Mouse (Mus musculus): Measurements from ENCODE around the gene Ngef. TPM values are rescaled to one million over a fixed set of nuclear protein-coding genes. Genes with fewer than 3 reads are reported as not detected.
"Not testable (repeated sequence)": the region's sequence is repeated elsewhere in the genome, so short reads cannot be mapped to it uniquely, and the experiment has no call there.

Ngef gene
- polyA plus RNA-seq, 1 experiment from 2014 or later = 0.88 TPM

- 78% methylated on average over 4 of the region's 4 CpGs for WGBS
- no peak for DNase-seq (ENCODE audit: low spot score)
- peaks cover 18% of the 10 kb centered on the region for H3K4me1 ChIP-seq
- H3K27me3 ChIP-seq (ENCODE audit: insufficient read depth, poor library complexity, severe bottlenecking) = peaks cover 50% of the 10 kb centered on the region
- no peak overlapping the region for H3K27ac ChIP-seq
- H3K36me3 ChIP-seq = no peaks in the 10 kb centered on the region
- H3K9me3 ChIP-seq = no peaks in the 10 kb centered on the region
- no peak overlapping the region for H3K4me3 ChIP-seq
These were observed 68.1 kb downstream of the Ngef start for GRCm38 (mm10) chr1:87505524-87505923.

DNA sequence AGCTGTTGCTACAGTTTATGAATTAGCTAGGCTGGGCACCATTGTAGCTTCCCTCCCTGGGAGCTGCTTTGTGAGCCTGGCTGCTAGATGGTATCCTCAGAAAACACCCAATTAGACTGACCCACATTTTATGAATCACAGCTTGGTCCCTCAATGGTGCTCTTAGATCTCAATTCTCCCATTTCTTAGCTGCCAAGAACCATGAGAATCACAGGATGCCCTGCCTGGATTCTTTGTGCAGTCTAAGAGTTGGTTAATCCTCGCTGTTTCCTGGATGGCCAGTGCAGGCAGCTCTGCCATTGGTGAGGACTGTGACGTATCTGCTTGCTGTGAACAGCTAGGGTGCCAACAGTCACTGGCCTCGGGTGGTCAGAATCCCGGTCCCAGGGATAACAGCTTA, 80.1 kb downstream of the Ngef start:
- Histone ChIP-seq H3K4me3 (no peak overlapping the region), H3K27ac (no peak overlapping the region), H3K9me3 (no peaks in the 10 kb centered on the region), H3K27me3 (ENCODE audit: insufficient read depth, poor library complexity, severe bottlenecking) (0 out of 2 replicates have a peak, but pooled peaks cover 9% of the 10 kb centered on the region), H3K4me1 (no peaks in the 10 kb centered on the region), H3K36me3 (no peaks in the 10 kb centered on the region)
- no peak for DNase-seq (ENCODE audit: low spot score)
- 74% methylated on average over 4 of the region's 4 CpGs for WGBS

GRCm38 (mm10) chr1:87492285-87492684, 81.4 kb downstream of the Ngef start:
- Histone ChIP-seq H3K4me1 (no peaks in the 10 kb centered on the region), H3K27me3 (ENCODE audit: insufficient read depth, poor library complexity, severe bottlenecking) (0 out of 2 replicates have a peak, but pooled peaks cover 9% of the 10 kb centered on the region), H3K9me3 (no peaks in the 10 kb centered on the region), H3K36me3 (no peaks in the 10 kb centered on the region), H3K27ac (no peak overlapping the region), H3K4me3 (no peak overlapping the region)
- WGBS = 56% methylated on average over 3 of the region's 3 CpGs
- no peak for DNase-seq (ENCODE audit: low spot score)

GRCm38 (mm10) chr1:87486386-87486785, 87.3 kb downstream of the Ngef start:
- Histone ChIP-seq H3K4me1 (no peaks in the 10 kb centered on the region), H3K27ac (no peak overlapping the region), H3K36me3 (no peaks in the 10 kb centered on the region), H3K27me3 (ENCODE audit: insufficient read depth, poor library complexity, severe bottlenecking) (no peaks in the 10 kb centered on the region), H3K4me3 (no peak overlapping the region), H3K9me3 (no peaks in the 10 kb centered on the region)
- no peak for DNase-seq (ENCODE audit: low spot score)
- 57% methylated on average over 6 of the region's 6 CpGs for WGBS

DNA sequence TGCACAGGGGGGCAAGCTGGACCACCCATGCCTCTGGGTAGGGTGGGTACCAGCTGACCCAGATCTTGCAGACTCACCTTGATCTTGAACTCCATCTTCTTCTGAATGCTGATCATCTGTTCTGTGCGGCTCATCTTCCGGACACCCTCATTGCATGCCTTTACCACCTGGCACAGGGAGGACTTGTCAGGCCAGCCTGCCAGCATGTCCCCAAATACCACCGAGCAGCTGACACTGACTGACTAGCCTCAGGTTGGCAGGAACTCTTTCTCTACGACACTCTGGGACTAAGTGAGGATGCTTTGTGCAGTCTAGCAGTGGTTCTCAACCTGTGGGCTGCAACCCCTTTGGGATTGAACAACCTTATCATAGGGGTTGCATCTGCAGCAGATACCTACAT, 91.1 kb downstream of the Ngef start:
- no peak for DNase-seq (ENCODE audit: low spot score)

DNA sequence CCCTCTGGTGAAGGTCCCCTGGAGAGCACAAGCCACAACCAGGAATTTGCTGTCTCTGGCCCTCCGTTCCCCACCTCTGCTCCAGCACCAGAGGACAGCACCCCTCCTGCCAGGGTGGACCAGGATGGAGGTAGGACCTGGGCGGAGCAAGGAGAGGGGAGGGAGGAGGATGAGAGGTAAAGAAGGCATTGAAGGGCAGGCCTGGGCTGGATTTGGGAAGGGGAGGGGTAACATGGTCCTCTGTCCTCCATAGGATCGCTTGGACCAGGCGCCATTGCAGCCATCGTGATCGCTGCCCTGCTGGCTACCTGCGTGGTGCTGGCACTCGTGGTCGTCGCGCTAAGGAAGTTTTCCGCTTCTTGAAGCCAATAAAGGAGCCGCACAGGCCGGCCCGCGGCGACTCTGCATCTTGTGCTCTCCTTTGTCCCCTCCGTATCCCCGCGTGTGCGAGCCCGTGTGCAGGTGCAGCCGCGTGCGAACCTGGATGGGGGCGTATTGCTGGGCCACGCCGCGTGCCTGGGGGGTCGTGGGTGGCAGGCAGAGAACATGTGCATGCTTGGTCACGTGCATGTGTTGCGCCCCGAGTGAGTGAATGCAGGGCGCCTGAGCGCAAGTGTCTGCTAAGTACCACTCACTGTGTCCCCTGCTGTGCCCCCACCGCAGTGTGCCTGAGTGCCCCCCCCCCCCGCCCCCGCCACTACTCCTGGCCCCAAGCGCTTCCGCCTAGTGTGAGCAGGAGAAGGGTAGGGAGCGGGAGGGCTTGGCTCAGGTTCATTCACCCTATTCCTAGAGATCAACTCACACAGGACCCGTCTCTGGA, 98.4 kb downstream of the Ngef start:
- Histone ChIP-seq H3K9me3 (no peaks in the 10 kb centered on the region), H3K4me3 (peak overlapping the region; percentile 57), H3K27ac (peak overlapping the region; percentile 64), H3K4me1 (peaks cover 9% of the 10 kb centered on the region), H3K27me3 (ENCODE audit: insufficient read depth, poor library complexity, severe bottlenecking) (peaks cover 87% of the 10 kb centered on the region), H3K36me3 (no peaks in the 10 kb centered on the region)
- no peak for DNase-seq (ENCODE audit: low spot score)
- 4% methylated on average over 39 of the region's 42 CpGs for WGBS

More for the DNA sequence above, 91.1 kb downstream of the Ngef start:
- no peaks in the 10 kb centered on the region for H3K9me3 ChIP-seq
- no peaks in the 10 kb centered on the region for H3K36me3 ChIP-seq
- H3K27me3 ChIP-seq (ENCODE audit: insufficient read depth, poor library complexity, severe bottlenecking) = peaks cover 19% of the 10 kb centered on the region
- no peak overlapping the region for H3K4me3 ChIP-seq
- WGBS = 87% methylated on average over 4 of the region's 4 CpGs
- H3K27ac ChIP-seq = no peak overlapping the region
- H3K4me1 ChIP-seq = no peaks in the 10 kb centered on the region

GRCm38 (mm10) chr1:87472576-87472975, 101.1 kb downstream of the Ngef start:
- no peaks in the 10 kb centered on the region for H3K9me3 ChIP-seq
- no peak for DNase-seq (ENCODE audit: low spot score)
- no peak overlapping the region for H3K4me3 ChIP-seq
- peaks cover 9% of the 10 kb centered on the region for H3K4me1 ChIP-seq
- H3K27ac ChIP-seq = no peak overlapping the region
- peaks cover 77% of the 10 kb centered on the region for H3K27me3 ChIP-seq (ENCODE audit: insufficient read depth, poor library complexity, severe bottlenecking)
- no peaks in the 10 kb centered on the region for H3K36me3 ChIP-seq
- WGBS = 74% methylated on average over 7 of the region's 7 CpGs

GRCm38 (mm10) chr1:87471914-87472313, 101.8 kb downstream of the Ngef start:
- no peak for DNase-seq (ENCODE audit: low spot score)
- H3K9me3 ChIP-seq = no peaks in the 10 kb centered on the region
- 79% methylated on average over 7 of the region's 7 CpGs for WGBS
- no peak overlapping the region for H3K4me3 ChIP-seq
- no peak overlapping the region for H3K27ac ChIP-seq
- peaks cover 9% of the 10 kb centered on the region for H3K4me1 ChIP-seq
- no peaks in the 10 kb centered on the region for H3K36me3 ChIP-seq
- H3K27me3 ChIP-seq (ENCODE audit: insufficient read depth, poor library complexity, severe bottlenecking) = peaks cover 70% of the 10 kb centered on the region

GRCm38 (mm10) chr1:87469971-87470370, 103.7 kb downstream of the Ngef start, which contains the start of gene Snorc:
Gene Snorc, plus strand, starts transcription at chr1:87470271.
- not testable (repeated sequence) for H3K4me3 ChIP-seq; H3K27ac ChIP-seq; H3K4me1 ChIP-seq; H3K36me3 ChIP-seq; H3K9me3 ChIP-seq; DNase-seq (ENCODE audit: low spot score)
- H3K27me3 ChIP-seq (ENCODE audit: insufficient read depth, poor library complexity, severe bottlenecking) = peaks cover 51% of the 10 kb centered on the region
- 45% methylated on average over 9 of the region's 10 CpGs for WGBS

DNA sequence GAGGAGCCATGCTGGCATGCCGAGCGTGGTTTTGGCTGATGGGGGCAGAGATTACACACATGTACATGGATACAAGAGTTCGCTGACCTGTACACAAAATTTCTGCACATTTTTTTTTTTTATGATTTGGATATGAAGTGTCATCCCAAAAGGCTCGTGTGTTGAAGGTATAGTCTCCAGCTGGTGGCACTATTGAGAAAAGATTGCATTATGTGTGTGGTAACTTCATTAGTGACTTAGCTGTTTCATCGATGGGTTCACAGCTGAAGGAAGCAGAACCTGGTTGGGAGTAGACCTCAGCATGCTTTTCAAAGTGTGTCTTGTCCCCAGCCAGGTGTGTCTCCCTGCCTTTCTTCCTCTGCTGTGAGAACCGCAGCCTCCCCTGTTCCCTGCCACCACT, 105.3 kb downstream of the Ngef start:
- 77% methylated on average over 6 of the region's 6 CpGs for WGBS
- H3K27ac ChIP-seq = no peak overlapping the region
- DNase-seq (ENCODE audit: low spot score) = no peak
- H3K36me3 ChIP-seq = no peaks in the 10 kb centered on the region
- no peak overlapping the region for H3K4me3 ChIP-seq
- no peaks in the 10 kb centered on the region for H3K9me3 ChIP-seq
- peaks cover 34% of the 10 kb centered on the region; the same call in 1 of the 2 replicates for H3K27me3 ChIP-seq (ENCODE audit: insufficient read depth, poor library complexity, severe bottlenecking)
- no peaks in the 10 kb centered on the region; the same call in 1 of the 2 replicates for H3K4me1 ChIP-seq

GRCm38 (mm10) chr1:87467469-87467868, 106.2 kb downstream of the Ngef start:
- Histone ChIP-seq H3K9me3 (no peaks in the 10 kb centered on the region), H3K27ac (no peak overlapping the region), H3K4me3 (no peak overlapping the region), H3K27me3 (ENCODE audit: insufficient read depth, poor library complexity, severe bottlenecking) (peaks cover 30% of the 10 kb centered on the region; the same call in 1 of the 2 replicates), H3K4me1 (no peaks in the 10 kb centered on the region; the same call in 1 of the 2 replicates), H3K36me3 (no peaks in the 10 kb centered on the region)
- 78% methylated on average over 9 of the region's 9 CpGs for WGBS
- no peak for DNase-seq (ENCODE audit: low spot score)

DNA sequence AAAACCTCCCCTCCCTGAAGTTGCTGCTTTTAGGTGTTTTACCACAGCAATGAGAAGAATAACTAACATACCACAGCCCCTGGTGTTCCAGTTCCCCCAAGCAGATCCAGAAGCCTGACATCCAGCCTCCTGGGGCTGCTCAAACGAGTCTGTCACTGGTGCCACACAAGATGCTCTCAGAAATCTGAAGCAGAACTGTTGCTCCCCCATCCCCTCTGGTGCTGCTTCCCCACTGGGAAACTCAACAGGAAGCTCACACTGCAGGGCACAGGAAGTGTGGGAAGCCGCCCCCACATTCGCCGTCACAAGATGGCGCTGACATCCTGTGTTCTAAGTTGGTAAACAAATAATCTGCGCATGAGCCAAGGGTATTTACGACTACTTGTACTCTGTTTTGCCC, 113.8 kb downstream of the Ngef start:
- not testable (repeated sequence) for H3K4me1 ChIP-seq; H3K4me3 ChIP-seq; H3K9me3 ChIP-seq; DNase-seq (ENCODE audit: low spot score); H3K36me3 ChIP-seq; H3K27ac ChIP-seq; H3K27me3 ChIP-seq (ENCODE audit: insufficient read depth, poor library complexity, severe bottlenecking)
- WGBS = 88% methylated on average over 7 of the region's 7 CpGs

GRCm38 (mm10) chr1:87458045-87458444, 115.6 kb downstream of the Ngef start:
- no peak overlapping the region for H3K27ac ChIP-seq
- no peaks in the 10 kb centered on the region for H3K36me3 ChIP-seq
- WGBS = 83% methylated on average over 4 of the region's 4 CpGs
- no peaks in the 10 kb centered on the region for H3K9me3 ChIP-seq
- no peak overlapping the region for H3K4me3 ChIP-seq
- no peaks in the 10 kb centered on the region for H3K4me1 ChIP-seq
- DNase-seq (ENCODE audit: low spot score) = no peak
- H3K27me3 ChIP-seq (ENCODE audit: insufficient read depth, poor library complexity, severe bottlenecking) = no peaks in the 10 kb centered on the region
